20 mouse cellular contexts compared by ENCODE assay signal in the genomic region with DNA sequence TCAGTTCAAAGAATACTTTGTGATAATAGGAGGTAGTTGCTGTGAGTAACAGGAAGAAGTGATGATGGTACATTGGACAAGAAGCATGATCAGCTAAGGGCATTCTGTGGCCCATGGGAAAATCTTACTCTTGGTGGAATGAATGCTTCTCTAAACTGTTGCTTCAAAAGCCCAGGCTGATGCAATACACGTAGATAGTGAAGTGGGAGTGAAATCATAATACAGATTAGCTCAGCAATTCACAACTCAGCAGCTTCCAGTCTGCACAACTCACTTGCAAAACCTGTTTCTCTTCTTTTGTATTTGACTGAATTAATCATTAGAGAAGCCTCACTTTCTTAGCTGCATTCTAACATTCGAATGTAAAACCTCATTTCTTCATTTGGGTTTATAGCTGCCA. TPM values are rescaled to one million over a fixed set of nuclear protein-coding genes. Genes with fewer than 3 reads are reported as not detected.
DNase-seq lines count a peak whose midpoint lies in the region; ATAC-seq and TF ChIP-seq lines count a peak whose summit lies in the region.
"Had no signal": no experiment of that assay in that cellular context is flagged by ENCODE, and none has a peak within 500 bp of the region (broad histone marks: within the 10 kb centered on the region; RNA-seq: fewer than 3 reads in every experiment).

No protein-coding gene starts in this region.

- ATAC-seq in embryonic facial prominence, embryonic 14.5 days (ENCODE audit: low read depth): peak; percentile 53; the same call in 1 of the 2 replicates
- peak; percentile 73; the same call in 1 of the 2 replicates for ATAC-seq in lung, embryonic 16.5 days (ENCODE audit: low read depth)
- ATAC-seq in kidney, embryonic 16.5 days (ENCODE audit: low FRiP score, low TSS enrichment): no peak
- ATAC-seq: midbrain, embryonic 13.5 days had no signal

- H3K4me1 ChIP-seq in embryonic facial prominence, embryonic 14.5 days (ENCODE audit: control insufficient read depth, insufficient read depth, low read length): no peaks in the 10 kb centered on the region
- H3K4me1 ChIP-seq in embryonic facial prominence, embryonic 10.5 days: no peaks in the 10 kb centered on the region
- peaks cover 6 to 14% of the 10 kb centered on the region in 2 experiments for H3K4me1 ChIP-seq in MEL (ENCODE audit: control insufficient read depth in 1 of 2, insufficient read depth in 2 of 2, low read length in 2 of 2)
- peaks cover 13% of the 10 kb centered on the region for H3K4me1 ChIP-seq in lung, embryonic 16.5 days (replicated peaks; ENCODE audit: control insufficient read depth, insufficient read depth, low read length)
- peaks cover 8% of the 10 kb centered on the region for H3K4me1 ChIP-seq in kidney, embryonic 16.5 days (ENCODE audit: insufficient read depth, low read length)
- H3K4me1 ChIP-seq: embryonic facial prominence, embryonic 12.5 days; forebrain, embryonic 10.5 days; heart, embryonic 15.5 days; limb, embryonic 13.5 days; midbrain, embryonic 13.5 days had no signal

- H3K27ac ChIP-seq in embryonic facial prominence, embryonic 14.5 days (replicated peaks; ENCODE audit: low read depth, low read length): no peak overlapping the region
- H3K27ac ChIP-seq in embryonic facial prominence, embryonic 10.5 days (replicated peaks): no peak overlapping the region
- peak overlapping the region; percentile 4 for H3K27ac ChIP-seq in MEL (ENCODE audit: control insufficient read depth, low read depth, low read length)
- H3K27ac ChIP-seq in lung, embryonic 16.5 days (ENCODE audit: low read length): no peak overlapping the region
- no peak overlapping the region for H3K27ac ChIP-seq in kidney, embryonic 16.5 days (ENCODE audit: low read length)
- H3K27ac ChIP-seq: embryonic facial prominence, embryonic 12.5 days; forebrain, embryonic 10.5 days; heart, embryonic 15.5 days; hindbrain, embryonic 14.5 days; layer of hippocampus, adult 2 months; left cerebral cortex, adult 2 months; limb, embryonic 13.5 days; midbrain, embryonic 13.5 days had no signal

- DNase-seq in embryonic facial prominence, embryonic 14.5 days (ENCODE audit: low spot score): peak; percentile 76
- no peak for DNase-seq in embryonic facial prominence, embryonic 10.5 days (ENCODE audit: low spot score)
- DNase-seq in MEL (ENCODE audit: low read depth, low spot score): peak; percentile 71
- no peak for DNase-seq in cerebellum, postnatal 36 days
- DNase-seq in thymus, postnatal 14 days: no peak
- DNase-seq: cerebellum, postnatal 25 days; heart, adult 11 months; kidney, adult 9 months; right cerebral cortex, postnatal 14 days had no signal

- no peak for TF ChIP-seq RAD21 in MEL (IDR thresholded peaks at IDR 0.05; ENCODE audit: low read depth, low read length)

- TF ChIP-seq POLR2A in MEL (IDR thresholded peaks at IDR 0.05; ENCODE audit: control insufficient read depth in 1 of 2, insufficient read depth in 1 of 2, low read depth in 1 of 2, low read length in 2 of 2, poor library complexity in 1 of 2) (no peak), myocyte (IDR thresholded peaks at IDR 0.05; ENCODE audit: insufficient read length, low read depth) (no peak)

- no peak for TF ChIP-seq CTCF in MEL (IDR thresholded peaks at IDR 0.05 in 2 of 3, conservative IDR thresholded peaks at IDR 0.05 in 1 of 3; ENCODE audit: control insufficient read depth in 1 of 3, insufficient read depth in 1 of 3, low read depth in 2 of 3, low read length in 3 of 3, poor library complexity in 1 of 3, severe bottlenecking in 1 of 3)

- no peaks in the 10 kb centered on the region for H3K27me3 ChIP-seq in embryonic facial prominence, embryonic 14.5 days (replicated peaks; ENCODE audit: control insufficient read depth, insufficient read depth, low read length)
- H3K27me3 ChIP-seq in embryonic facial prominence, embryonic 10.5 days (replicated peaks; ENCODE audit: low read depth, poor library complexity, severe bottlenecking): no peaks in the 10 kb centered on the region
- H3K27me3 ChIP-seq in MEL (ENCODE audit: control insufficient read depth in 1 of 2, insufficient read depth in 2 of 2, low read length in 2 of 2) (no peaks in the 10 kb centered on the region), myocyte (ENCODE audit: control insufficient read depth, insufficient read depth, insufficient read length) (no peaks in the 10 kb centered on the region)
- no peaks in the 10 kb centered on the region for H3K27me3 ChIP-seq in lung, embryonic 16.5 days (ENCODE audit: control insufficient read depth, insufficient read depth, low read depth, low read length)
- H3K27me3 ChIP-seq in kidney, embryonic 16.5 days (ENCODE audit: insufficient read depth, low read length): no peaks in the 10 kb centered on the region
- H3K27me3 ChIP-seq: embryonic facial prominence, embryonic 12.5 days; heart, embryonic 15.5 days; limb, embryonic 13.5 days; midbrain, embryonic 13.5 days had no signal

- 57% methylated on average over 2 of the region's 2 CpGs for WGBS in embryonic facial prominence, embryonic 14.5 days
- WGBS in embryonic facial prominence, embryonic 10.5 days: 70% methylated on average over 2 of the region's 2 CpGs
- 32% methylated on average over 2 of the region's 2 CpGs for WGBS in lung, embryonic 16.5 days
- WGBS in kidney, embryonic 16.5 days: 36% methylated on average over 2 of the region's 2 CpGs

- H3K36me3 ChIP-seq in embryonic facial prominence, embryonic 14.5 days (ENCODE audit: control insufficient read depth, insufficient read depth, low read length): no peaks in the 10 kb centered on the region
- H3K36me3 ChIP-seq in embryonic facial prominence, embryonic 10.5 days (replicated peaks): no peaks in the 10 kb centered on the region
- H3K36me3 ChIP-seq in MEL (ENCODE audit: control insufficient read depth in 1 of 2, insufficient read depth in 2 of 2, low read length in 2 of 2): peaks cover 0 to 24% of the 10 kb centered on the region in 2 experiments; a peak in 2 of 4 replicates
- no peaks in the 10 kb centered on the region for H3K36me3 ChIP-seq in lung, embryonic 16.5 days (ENCODE audit: control insufficient read depth, insufficient read depth, low read length)
- H3K36me3 ChIP-seq in myocyte (ENCODE audit: control insufficient read depth, insufficient read depth): no peaks in the 10 kb centered on the region
- H3K36me3 ChIP-seq in kidney, embryonic 16.5 days (ENCODE audit: insufficient read depth, low read length): no peaks in the 10 kb centered on the region
- H3K36me3 ChIP-seq: embryonic facial prominence, embryonic 12.5 days; forebrain, embryonic 10.5 days; heart, embryonic 15.5 days; limb, embryonic 13.5 days; midbrain, embryonic 13.5 days had no signal

- no peak overlapping the region for H3K9ac ChIP-seq in embryonic facial prominence, embryonic 14.5 days (ENCODE audit: low read depth, low read length)
- peak overlapping the region; percentile 0; the same call in 1 of the 2 replicates for H3K9ac ChIP-seq in MEL (ENCODE audit: control insufficient read depth, low read depth, low read length, poor library complexity, severe bottlenecking)
- H3K9ac ChIP-seq in lung, embryonic 16.5 days (ENCODE audit: low read length): no peak overlapping the region
- no peak overlapping the region for H3K9ac ChIP-seq in kidney, embryonic 16.5 days (replicated peaks; ENCODE audit: low read length)
- H3K9ac ChIP-seq: embryonic facial prominence, embryonic 12.5 days; heart, embryonic 15.5 days; hindbrain, embryonic 14.5 days; limb, embryonic 13.5 days; midbrain, embryonic 13.5 days had no signal

- H3ac ChIP-seq in myocyte (ENCODE audit: control insufficient read depth, insufficient read length): no peak overlapping the region

- TF ChIP-seq EP300 in MEL (IDR thresholded peaks at IDR 0.05; ENCODE audit: low read depth in 1 of 2, low read length in 2 of 2): peak; percentile 19 to 33; a peak in 2 of 4 replicates

- no peak overlapping the region for H3K4me3 ChIP-seq in embryonic facial prominence, embryonic 14.5 days (ENCODE audit: low read depth, low read length)
- H3K4me3 ChIP-seq in embryonic facial prominence, embryonic 10.5 days: no peak overlapping the region
- H3K4me3 ChIP-seq in MEL (ENCODE audit: control insufficient read depth in 1 of 2, insufficient read depth in 1 of 2, low read depth in 2 of 2, low read length in 2 of 2): peak overlapping the region in 1 of 2 experiments; percentile 10; a peak in 1 of 4 replicates
- H3K4me3 ChIP-seq in lung, embryonic 16.5 days (ENCODE audit: low read length): no peak overlapping the region
- no peak overlapping the region for H3K4me3 ChIP-seq in myocyte
- no peak overlapping the region for H3K4me3 ChIP-seq in kidney, embryonic 16.5 days (ENCODE audit: low read length)
- H3K4me3 ChIP-seq: embryonic facial prominence, embryonic 12.5 days; forebrain, embryonic 10.5 days; heart, embryonic 15.5 days; layer of hippocampus, adult 2 months; left cerebral cortex, adult 2 months; limb, embryonic 13.5 days; midbrain, embryonic 13.5 days had no signal

- no peak overlapping the region for H3K4me2 ChIP-seq in embryonic facial prominence, embryonic 14.5 days (ENCODE audit: low read depth, low read length)
- H3K4me2 ChIP-seq in lung, embryonic 16.5 days (ENCODE audit: low read depth, low read length): no peak overlapping the region
- peak overlapping the region; percentile 1 for H3K4me2 ChIP-seq in myocyte (ENCODE audit: low read depth)
- H3K4me2 ChIP-seq in kidney, embryonic 16.5 days (replicated peaks; ENCODE audit: low read depth, low read length): no peak overlapping the region
- H3K4me2 ChIP-seq: embryonic facial prominence, embryonic 12.5 days; heart, embryonic 15.5 days; hindbrain, embryonic 14.5 days; limb, embryonic 13.5 days; midbrain, embryonic 13.5 days had no signal

- H3K79me2 ChIP-seq in MEL (ENCODE audit: control insufficient read depth, insufficient read depth, low read length, poor library complexity) (no peaks in the 10 kb centered on the region), myocyte (ENCODE audit: control insufficient read depth, insufficient read depth) (no peaks in the 10 kb centered on the region)

- no peaks in the 10 kb centered on the region for H3K9me3 ChIP-seq in embryonic facial prominence, embryonic 14.5 days (ENCODE audit: control insufficient read depth, low read length)
- no peaks in the 10 kb centered on the region for H3K9me3 ChIP-seq in embryonic facial prominence, embryonic 10.5 days
- no peaks in the 10 kb centered on the region for H3K9me3 ChIP-seq in MEL (replicated peaks; ENCODE audit: insufficient read depth, low read length)
- H3K9me3 ChIP-seq in lung, embryonic 16.5 days (ENCODE audit: control insufficient read depth, low read length): no peaks in the 10 kb centered on the region
- no peaks in the 10 kb centered on the region for H3K9me3 ChIP-seq in kidney, embryonic 16.5 days (ENCODE audit: low read length)
- H3K9me3 ChIP-seq: embryonic facial prominence, embryonic 12.5 days; forebrain, embryonic 10.5 days; heart, embryonic 15.5 days; limb, embryonic 13.5 days; midbrain, embryonic 13.5 days had no signal

RNA-seq across cellular contexts. Expression of a gene that starts 6.4 kb away (rescaled TPM):
- polyA plus RNA-seq in embryonic facial prominence, embryonic 14.5 days (2014; fragmentation: Nextera tagmentation; extraction: Ambion mirVana): 60.0 and 64.4 TPM in 2 replicates
- polyA plus RNA-seq in embryonic facial prominence, embryonic 10.5 days (2016; fragmentation: Nextera tagmentation; extraction: Ambion mirVana): 20.6 and 21.6 TPM in 2 replicates
- 50.7 and 59.1 TPM in 2 replicates for total RNA-seq in MEL (2012; rRNA removed)
- polyA plus RNA-seq in MEL (2012; ENCODE audit: insufficient read depth in 1 of 2, insufficient read length in 2 of 2, low read depth in 1 of 2, low replicate concordance in 2 of 2, missing spikeins in 1 of 2) (10 to 100 TPM in 1 of 2 experiments, not detected in 1; 51.4 TPM), myocyte (2012; fragmentation: generic; extraction: Trizol) (10.6 TPM)
- polyA plus RNA-seq in lung, embryonic 16.5 days (2015; fragmentation: Nextera tagmentation; extraction: Ambion mirVana): 181 and 210 TPM in 2 replicates
- polyA plus RNA-seq in kidney, embryonic 16.5 days (2015; fragmentation: Nextera tagmentation; extraction: Ambion mirVana): 35.4 and 38.7 TPM in 2 replicates

Comparison
In these comparisons a context has a peak if more than half of its experiments do, and no peak if none do; other contexts are left out.
1. DNase-seq: peak in embryonic facial prominence, embryonic 14.5 days (single experiment) and MEL (single experiment); none in embryonic facial prominence, embryonic 10.5 days (single experiment), cerebellum, postnatal 36 days (0 of 2) and thymus, postnatal 14 days (single experiment).